ENCODE assay signal across 14 mouse cellular contexts in the genomic region with DNA sequence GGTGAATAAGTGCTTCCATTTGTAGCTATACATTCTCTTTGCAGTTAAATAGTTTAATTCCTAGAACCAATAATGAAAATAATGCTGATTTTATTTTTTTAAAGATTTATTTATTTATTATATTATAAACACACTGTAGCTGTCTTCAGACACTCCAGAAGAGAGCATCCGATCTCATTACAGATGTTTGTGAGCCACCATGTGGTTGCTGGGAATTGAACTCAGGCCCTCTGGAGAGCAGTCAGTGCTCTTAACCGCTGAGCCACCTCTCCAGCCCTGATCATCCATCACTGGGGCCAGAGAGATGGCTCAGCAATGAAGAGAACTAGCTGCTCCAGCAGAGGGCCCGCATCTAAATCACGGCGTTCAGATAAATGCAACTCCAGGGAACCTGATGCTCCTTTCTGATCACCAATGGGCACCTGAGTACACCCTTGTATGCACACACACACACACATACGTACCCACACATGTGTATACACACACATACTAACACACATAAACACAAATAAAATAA. TPM values are rescaled to one million over a fixed set of nuclear protein-coding genes. Genes with fewer than 3 reads are reported as not detected.
A peak's percentile ranks its signal among the peaks of the same experiment; 100 is the strongest.
DNase-seq lines count a peak whose midpoint lies in the region; ATAC-seq lines count a peak whose summit lies in the region.
"Had no signal": no experiment of that assay in that cellular context is flagged by ENCODE, and none has a peak within 500 bp of the region (broad histone marks: within the 10 kb centered on the region; RNA-seq: fewer than 3 reads in every experiment).

No protein-coding gene starts in this region.

- peaks cover 12% of the 10 kb centered on the region for H3K27me3 ChIP-seq in hindbrain, embryonic 13.5 days
- H3K27me3 ChIP-seq in hindbrain, embryonic 11.5 days (ENCODE audit: control insufficient read depth, insufficient read depth, low read length) = peaks cover 2% of the 10 kb centered on the region; the same call in 1 of the 2 replicates
- H3K27me3 ChIP-seq in neural tube, embryonic 15.5 days (replicated peaks) = no peaks in the 10 kb centered on the region
- H3K27me3 ChIP-seq: embryonic facial prominence, embryonic 15.5 days had no signal

- H3K27ac ChIP-seq in hindbrain, embryonic 13.5 days = no peak overlapping the region
- no peak overlapping the region for H3K27ac ChIP-seq in hindbrain, embryonic 11.5 days (ENCODE audit: low read depth, low read length)
- no peak overlapping the region for H3K27ac ChIP-seq in neural tube, embryonic 15.5 days (replicated peaks)
- H3K27ac ChIP-seq: embryonic facial prominence, embryonic 15.5 days; kidney, postnatal 0 days; left cerebral cortex, adult 2 months had no signal

- peaks cover 26% of the 10 kb centered on the region for H3K4me1 ChIP-seq in hindbrain, embryonic 13.5 days (replicated peaks)
- no peaks in the 10 kb centered on the region; the same call in 1 of the 2 replicates for H3K4me1 ChIP-seq in hindbrain, embryonic 11.5 days (replicated peaks; ENCODE audit: control insufficient read depth, insufficient read depth, low read length)
- H3K4me1 ChIP-seq in neural tube, embryonic 15.5 days = peaks cover 31% of the 10 kb centered on the region

- no peak overlapping the region for H3K9ac ChIP-seq in hindbrain, embryonic 13.5 days
- H3K9ac ChIP-seq in hindbrain, embryonic 11.5 days (ENCODE audit: low read depth, low read length) = no peak overlapping the region
- no peak overlapping the region for H3K9ac ChIP-seq in neural tube, embryonic 15.5 days (replicated peaks)
- H3K9ac ChIP-seq: embryonic facial prominence, embryonic 15.5 days had no signal

- H3K4me2 ChIP-seq in hindbrain, embryonic 13.5 days = 0 out of 2 replicates have a peak overlapping the region, but pooled peaks have one; percentile 8
- H3K4me2 ChIP-seq in hindbrain, embryonic 11.5 days (replicated peaks; ENCODE audit: low read depth, low read length) = no peak overlapping the region
- peak overlapping the region; percentile 33 for H3K4me2 ChIP-seq in neural tube, embryonic 15.5 days

- H3K9me3 ChIP-seq in hindbrain, embryonic 13.5 days = no peaks in the 10 kb centered on the region
- H3K9me3 ChIP-seq in hindbrain, embryonic 11.5 days (ENCODE audit: control insufficient read depth, low read length) = no peaks in the 10 kb centered on the region
- no peaks in the 10 kb centered on the region for H3K9me3 ChIP-seq in neural tube, embryonic 15.5 days (replicated peaks)
- H3K9me3 ChIP-seq: embryonic facial prominence, embryonic 15.5 days had no signal

- no peak overlapping the region for H3K4me3 ChIP-seq in hindbrain, embryonic 13.5 days
- no peak overlapping the region for H3K4me3 ChIP-seq in hindbrain, embryonic 11.5 days (ENCODE audit: low read depth, low read length)
- H3K4me3 ChIP-seq in neural tube, embryonic 15.5 days (replicated peaks) = no peak overlapping the region
- H3K4me3 ChIP-seq: embryonic facial prominence, embryonic 15.5 days; left cerebral cortex, adult 2 months had no signal

- peak; percentile 52 to 79 for DNase-seq in adrenal gland, adult (ENCODE audit: inconsistent age in 2 of 2, low spot score in 1 of 2)
- DNase-seq in adrenal gland, adult 8-10 months = no peak
- no peak for DNase-seq in hindbrain, embryonic 11.5 days (ENCODE audit: low spot score)
- no peak for DNase-seq in neural tube, embryonic 10.5 days (ENCODE audit: extremely low spot score, low spot score)
- no peak for DNase-seq in gastrocnemius, postnatal 4 days (ENCODE audit: low spot score in 2 of 2)
- DNase-seq in urinary bladder, postnatal 4 days (ENCODE audit: low spot score in 2 of 2) = no peak
- DNase-seq: B cell, adult 2 months; heart, postnatal 36 days; lung, postnatal 4 days had no signal

- peaks cover 3% of the 10 kb centered on the region for H3K36me3 ChIP-seq in hindbrain, embryonic 13.5 days
- no peaks in the 10 kb centered on the region for H3K36me3 ChIP-seq in hindbrain, embryonic 11.5 days (ENCODE audit: control insufficient read depth, insufficient read depth, low read length)
- H3K36me3 ChIP-seq in neural tube, embryonic 15.5 days = no peaks in the 10 kb centered on the region

- WGBS in hindbrain, embryonic 13.5 days = 54% methylated on average over 6 of the region's 6 CpGs
- WGBS in hindbrain, embryonic 11.5 days = 51% methylated on average over 6 of the region's 6 CpGs
- 56% methylated on average over 6 of the region's 6 CpGs for WGBS in neural tube, embryonic 15.5 days

- ATAC-seq in hindbrain, embryonic 13.5 days (ENCODE audit: low FRiP score) = no peak
- no peak for ATAC-seq in hindbrain, embryonic 11.5 days (ENCODE audit: low FRiP score)
- no peak for ATAC-seq in neural tube, embryonic 15.5 days (ENCODE audit: low FRiP score)

RNA-seq across cellular contexts. Expression of a gene that starts 3.5 kb away (rescaled TPM):
- total RNA-seq in adrenal gland, adult 8-10 months (2022) = 100 to 1,000 TPM; 155 to 228 (median 174) TPM
- polyA plus RNA-seq in hindbrain, embryonic 13.5 days (2015; fragmentation: Nextera tagmentation; extraction: Ambion mirVana) = 8.3 and 9.2 TPM in 2 replicates
- 8.1 and 10.1 TPM in 2 replicates for polyA plus RNA-seq in hindbrain, embryonic 11.5 days (2014; fragmentation: Nextera tagmentation; extraction: Ambion mirVana)
- polyA plus RNA-seq in neural tube, embryonic 15.5 days (2015; fragmentation: Nextera tagmentation; extraction: Ambion mirVana) = 11.6 and 13.8 TPM in 2 replicates
- 10 to 100 TPM; 21.2 to 22.8 TPM for total RNA-seq in gastrocnemius, postnatal 4 days (2021)

Comparison
In these comparisons a context has a peak if more than half of its experiments do, and no peak if none do; other contexts are left out.
1. DNase-seq: peak in adrenal gland, adult (2 of 2); none in adrenal gland, adult 8-10 months (single experiment), hindbrain, embryonic 11.5 days (single experiment), neural tube, embryonic 10.5 days (single experiment), gastrocnemius, postnatal 4 days (0 of 2) and urinary bladder, postnatal 4 days (0 of 2).